Mouse (Mus musculus): ENCODE results near the gene Cyp2r1.
A peak's percentile ranks its signal among the peaks of the same experiment; 100 is the strongest.
"Not testable (repeated sequence)": the region's sequence is repeated elsewhere in the genome, so short reads cannot be mapped to it uniquely, and the experiment has no call there.

The Cyp2r1 gene

DNA sequence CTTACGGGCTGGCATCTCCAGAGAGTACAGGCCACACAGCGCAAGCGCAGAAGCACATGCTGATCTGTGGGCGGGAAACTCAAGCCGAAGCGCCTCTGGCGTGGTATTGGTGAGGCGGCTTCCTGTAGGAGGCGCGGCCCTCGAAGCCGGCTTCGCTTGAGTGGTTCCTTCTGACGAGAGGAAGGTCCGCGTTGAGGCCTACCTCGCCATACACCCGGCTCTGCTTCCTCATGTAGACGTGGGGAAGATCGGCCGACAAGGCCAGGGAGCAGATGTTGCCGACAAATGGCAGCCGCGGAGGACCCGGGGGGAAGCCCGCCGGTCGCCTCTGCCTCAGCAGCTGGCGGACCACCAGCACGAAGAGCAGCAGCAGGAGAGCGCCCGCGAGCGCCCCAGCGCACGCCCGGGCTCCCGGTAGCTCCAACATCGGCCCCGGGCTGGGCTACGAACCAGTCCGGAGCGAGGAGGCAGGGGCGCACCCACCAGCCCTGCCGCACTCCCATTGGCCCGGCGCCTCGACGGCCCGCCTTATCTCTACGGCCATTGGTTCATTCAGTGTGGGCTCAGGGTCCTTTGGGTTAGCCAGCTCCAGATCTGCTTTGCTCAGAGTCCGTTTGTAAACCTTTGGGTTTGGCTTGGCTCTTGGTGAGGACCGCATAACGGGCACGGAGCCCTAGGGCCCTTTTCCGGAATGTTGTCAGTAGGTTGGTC, at the start of gene Cyp2r1:
Gene Cyp2r1, minus strand, starts transcription at position 442 of the 711 bp plus-strand sequence.
- peak; percentile 99 for ATAC-seq (ENCODE audit: low TSS enrichment)

DNA sequence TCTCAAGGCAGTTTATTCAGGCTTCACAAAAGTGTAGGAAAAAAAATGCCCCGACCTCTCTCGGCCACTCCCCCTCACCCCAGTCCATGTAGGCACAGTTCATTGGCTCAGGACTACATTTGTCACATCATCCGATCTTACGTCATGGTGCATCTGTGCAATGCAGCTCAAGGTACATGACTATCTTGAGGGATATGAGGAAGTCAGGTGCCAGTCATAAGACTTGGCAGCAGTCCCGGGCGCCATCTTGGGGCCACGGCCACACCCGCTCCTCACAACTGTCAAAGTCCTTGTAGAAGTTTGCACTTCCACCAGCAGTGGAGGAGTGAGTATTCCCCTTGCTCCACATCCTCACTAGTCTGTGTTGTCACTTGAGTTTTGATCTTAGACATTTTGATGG, 31.6 kb upstream of the Cyp2r1 start:
- ATAC-seq (ENCODE audit: low TSS enrichment), result not testable (repeated sequence)

DNA sequence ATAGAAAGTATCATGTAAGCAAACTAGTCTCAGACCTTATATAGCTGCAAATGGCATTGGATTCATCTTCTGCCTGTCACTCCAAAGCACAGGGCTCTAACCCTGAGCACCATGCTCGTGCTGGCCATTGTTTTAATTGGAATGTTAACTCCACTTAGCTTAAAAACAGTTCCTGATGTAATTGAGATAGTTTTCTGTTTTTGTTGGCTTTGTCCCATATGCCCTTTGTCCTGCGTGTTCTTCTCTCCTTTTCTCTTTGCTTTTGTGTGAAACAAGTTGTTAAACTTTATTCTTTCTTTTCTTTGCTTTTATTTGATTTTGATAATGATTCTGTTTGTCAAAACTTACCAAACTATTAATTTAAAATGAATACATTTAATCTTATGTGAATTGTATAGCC, 19.7 kb upstream of the Cyp2r1 start:
- no peak for ATAC-seq (ENCODE audit: low TSS enrichment)

DNA sequence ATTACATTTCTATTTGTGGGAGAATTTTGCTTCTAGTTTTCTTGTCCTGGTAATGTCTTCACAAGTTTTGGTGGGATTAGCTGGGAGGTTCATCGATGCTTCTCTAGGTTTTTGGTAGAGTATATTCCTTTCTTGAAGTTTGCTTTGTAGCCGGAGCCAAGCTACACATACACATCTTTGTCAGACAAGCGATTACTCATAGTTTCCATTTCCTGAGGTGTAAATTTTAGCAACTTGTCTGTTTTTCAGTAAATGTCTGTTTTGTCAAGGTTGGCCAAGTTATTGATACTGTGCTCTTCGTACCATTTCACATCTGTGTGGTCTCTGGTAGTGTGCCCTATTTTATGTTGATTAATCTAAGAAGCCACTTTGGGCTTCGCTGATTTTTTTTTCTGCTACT, 18.4 kb upstream of the Cyp2r1 start:
- ATAC-seq (ENCODE audit: low TSS enrichment), result no peak

DNA sequence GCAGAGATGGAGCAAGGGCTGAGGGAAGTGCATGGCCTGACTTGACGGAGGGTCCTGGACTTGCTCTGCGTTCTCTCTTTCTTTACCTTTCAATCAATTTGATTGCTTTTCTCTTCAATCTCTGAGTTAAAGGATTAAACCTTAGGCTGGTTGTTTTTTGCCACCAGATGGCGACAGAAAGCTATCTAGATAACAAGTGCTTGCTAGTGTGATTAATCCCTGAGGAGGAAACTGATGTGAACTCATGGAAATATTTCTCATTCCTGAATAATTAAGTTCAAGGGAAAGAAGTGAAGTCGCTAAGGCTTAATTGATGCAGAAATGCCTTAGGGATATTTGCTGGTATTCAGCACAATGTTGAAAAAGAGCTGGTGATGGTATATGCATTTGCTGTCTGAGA, 17.7 kb upstream of the Cyp2r1 start:
- peak; percentile 65; the same call in 1 of the 2 replicates for ATAC-seq (ENCODE audit: low TSS enrichment)

- ATAC-seq (ENCODE audit: low TSS enrichment), result no peak
Measured at GRCm38 (mm10) chr7:114577665-114578064, 14.9 kb upstream of the Cyp2r1 start.

DNA sequence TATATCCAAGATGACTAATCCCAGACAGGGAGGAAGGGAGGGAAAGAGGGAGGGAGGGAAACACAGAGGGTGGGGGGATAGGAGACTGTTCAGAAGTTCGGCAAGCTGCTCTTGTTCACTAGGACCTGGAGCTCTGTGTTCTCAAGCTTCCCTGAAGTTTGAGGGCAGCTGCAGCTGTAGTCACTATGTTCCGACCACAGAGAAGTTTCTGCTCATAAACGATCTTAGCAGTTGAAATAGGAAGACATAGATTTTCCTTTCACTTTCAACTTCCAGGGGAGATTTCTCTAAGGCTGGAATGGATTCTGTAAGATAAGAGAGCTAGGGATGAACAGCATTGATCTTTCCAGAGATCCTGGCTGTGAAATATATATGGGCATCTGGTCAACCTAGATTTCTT, 14.2 kb upstream of the Cyp2r1 start:
- ATAC-seq (ENCODE audit: low TSS enrichment), result no peak

DNA sequence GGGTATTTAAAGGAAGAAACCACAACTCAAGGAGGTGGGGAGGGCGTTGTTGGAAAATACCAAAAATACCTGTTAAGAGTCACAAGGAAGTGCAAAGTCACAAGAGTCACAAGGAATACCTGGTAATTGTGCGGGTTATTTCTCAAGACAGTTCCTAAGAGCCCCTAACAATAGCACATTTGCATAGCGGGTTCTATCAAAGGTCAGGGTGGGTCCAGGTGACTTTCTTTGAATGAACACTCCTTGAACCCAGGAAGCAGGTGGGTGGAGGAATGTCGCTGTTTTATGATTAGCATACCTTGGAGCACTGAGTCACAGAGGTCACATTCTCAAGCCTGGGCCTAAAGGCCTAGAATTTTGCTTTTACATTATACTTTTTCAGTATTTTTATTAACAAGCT, 11.1 kb upstream of the Cyp2r1 start:
- not testable (repeated sequence) for ATAC-seq (ENCODE audit: low TSS enrichment)

GRCm38 (mm10) chr7:114536179-114536578, 26.6 kb downstream of the Cyp2r1 start:
- no peak for ATAC-seq (ENCODE audit: low TSS enrichment)

DNA sequence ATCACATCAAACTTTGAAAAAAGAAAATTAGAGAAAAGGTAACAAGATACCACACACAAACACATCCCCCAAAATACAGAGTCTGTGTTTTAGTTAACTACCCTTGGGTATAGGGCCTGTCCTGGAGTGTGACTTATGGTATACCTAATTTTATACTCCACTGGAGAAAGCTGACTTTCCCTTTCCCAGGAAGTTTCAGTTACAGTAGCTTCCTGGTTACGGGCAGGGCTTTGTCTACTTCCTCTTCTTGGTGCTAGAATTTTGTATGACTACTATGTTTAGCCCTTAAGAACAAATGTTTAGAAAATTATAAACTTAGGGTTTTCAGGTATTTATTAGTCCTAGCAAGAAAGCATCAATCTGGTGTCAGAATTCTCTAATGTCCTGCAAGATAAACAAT, 36.5 kb downstream of the Cyp2r1 start:
- no peak for ATAC-seq (ENCODE audit: low TSS enrichment)

DNA sequence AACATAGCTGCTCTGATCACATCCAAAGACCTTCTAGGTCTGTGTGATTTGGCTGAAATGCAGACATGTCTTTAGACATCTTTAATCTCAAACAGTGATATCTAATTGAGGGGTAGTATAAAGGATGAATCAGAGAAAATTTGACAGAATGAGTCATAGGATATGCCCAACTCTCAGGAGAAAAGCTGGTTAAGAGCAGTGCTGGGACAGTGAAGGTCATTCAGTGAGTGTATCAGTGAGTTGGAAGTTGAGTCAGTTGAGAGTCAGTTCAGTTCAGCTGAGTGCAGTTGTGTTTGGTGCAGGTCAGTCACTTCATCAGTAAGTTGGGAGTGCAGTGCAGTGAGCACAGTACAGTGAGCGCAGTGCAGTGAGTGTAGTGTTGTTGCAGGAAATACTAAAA, 42.6 kb downstream of the Cyp2r1 start:
- no peak for ATAC-seq (ENCODE audit: low TSS enrichment)

DNA sequence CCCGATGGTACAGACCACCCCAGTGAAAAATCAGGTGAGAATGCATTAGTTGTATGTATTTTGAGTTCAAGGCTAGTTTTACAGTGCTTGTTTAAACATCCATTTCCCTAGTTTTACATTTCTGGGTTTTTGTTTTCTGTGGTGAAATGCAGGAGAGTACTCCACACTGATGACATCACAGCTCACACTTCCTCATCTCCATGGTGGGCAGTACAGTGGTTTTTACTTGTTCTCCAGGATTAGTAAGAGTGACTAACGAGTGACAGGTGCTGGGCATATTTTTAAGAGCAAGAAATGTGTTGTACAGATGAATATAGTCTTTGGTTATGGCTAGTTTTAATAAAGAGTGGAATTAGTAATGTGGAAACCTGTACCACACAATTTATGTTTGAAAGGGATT, 53.9 kb downstream of the Cyp2r1 start:
- ATAC-seq (ENCODE audit: low TSS enrichment), result no peak

All from frontal cortex, adult (tissue).